Mouse (Mus musculus) liver, postnatal 0 days (tissue): ENCODE results near the gene Bmp7.

Experiments used
- CTCF ChIP-seq: sonication (generic); IDR thresholded peaks from 2 replicates; pipeline ENCODE4 v1.5.1; 2016; ENCODE audit warnings: antibody characterized with exemption, low read depth
- EP300 ChIP-seq: IDR thresholded peaks from 2 replicates; pipeline ENCODE4 v1.6.1; 2016; ENCODE audit warnings: antibody characterized with exemption, low read depth, mild to moderate bottlenecking

DNA sequence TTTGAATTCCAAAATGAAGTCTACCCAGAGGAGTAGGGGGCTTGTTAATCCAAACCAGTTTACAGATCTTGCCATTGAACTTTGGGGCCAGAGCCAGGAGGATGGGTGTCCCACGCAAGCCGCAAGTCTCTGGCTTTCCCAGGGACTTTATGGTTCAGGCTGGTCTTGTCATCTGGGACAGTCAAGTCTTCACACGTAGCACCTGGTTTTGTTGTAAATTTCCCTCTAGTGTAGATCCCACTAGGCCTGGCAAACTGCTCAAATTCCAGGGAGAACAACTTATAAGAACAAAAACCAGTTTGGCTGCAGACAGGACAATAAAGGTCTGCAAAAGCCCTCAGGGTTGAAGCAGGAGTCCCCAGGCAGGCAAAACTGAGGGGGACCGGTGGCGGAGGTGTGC is 3.3 kb downstream of the Bmp7 start:
- TF ChIP-seq CTCF = no peak
- TF ChIP-seq EP300 = no peak
